Comparison of ENCODE assay signal across 8 mouse cellular contexts in genomic region chr14:118151651-118152293, GRCm38 (mm10). TPM values are rescaled to one million over a fixed set of nuclear protein-coding genes. Genes with fewer than 3 reads are reported as not detected.
DNase-seq lines count a peak whose midpoint lies in the region; ATAC-seq and TF ChIP-seq lines count a peak whose summit lies in the region.
"Had no signal": no experiment of that assay in that cellular context is flagged by ENCODE, and none has a peak within 500 bp of the region (broad histone marks: within the 10 kb centered on the region; RNA-seq: fewer than 3 reads in every experiment).

No protein-coding gene starts in this region.

- peak; percentile 73 for DNase-seq in NIH3T3 (ENCODE audit: low read depth)
- DNase-seq in embryo, embryonic 11 days = peak; percentile 15
- DNase-seq in lung, postnatal 36 days = peak; percentile 40
- DNase-seq in cerebellum, postnatal 4 days (ENCODE audit: low spot score in 2 of 2) = no peak
- no peak for DNase-seq in spleen, adult 12 weeks (ENCODE audit: low spot score)

- H3K9me3 ChIP-seq in intestine, postnatal 0 days (ENCODE audit: control insufficient read depth) = no peaks in the 10 kb centered on the region
- H3K9me3 ChIP-seq in intestine, embryonic 16.5 days (ENCODE audit: control insufficient read depth, low read length) = no peaks in the 10 kb centered on the region
- H3K9me3 ChIP-seq: limb, embryonic 12.5 days had no signal

- H3K4me1 ChIP-seq in intestine, postnatal 0 days (replicated peaks; ENCODE audit: control insufficient read depth, insufficient read depth, low read length) = no peaks in the 10 kb centered on the region; the same call in 1 of the 2 replicates
- no peaks in the 10 kb centered on the region for H3K4me1 ChIP-seq in intestine, embryonic 16.5 days (ENCODE audit: control insufficient read depth, insufficient read depth, low read length)
- H3K4me1 ChIP-seq: limb, embryonic 12.5 days had no signal

- H3K36me3 ChIP-seq in intestine, postnatal 0 days (ENCODE audit: control insufficient read depth, insufficient read depth) = peaks cover 21% of the 10 kb centered on the region
- peaks cover 2% of the 10 kb centered on the region; the same call in 1 of the 2 replicates for H3K36me3 ChIP-seq in intestine, embryonic 16.5 days (ENCODE audit: control insufficient read depth, insufficient read depth, low read length)

- H3K4me3 ChIP-seq in intestine, postnatal 0 days (ENCODE audit: low read depth, low read length) = no peak overlapping the region
- no peak overlapping the region for H3K4me3 ChIP-seq in intestine, embryonic 16.5 days (ENCODE audit: low read length)
- H3K4me3 ChIP-seq: limb, embryonic 12.5 days had no signal

- ATAC-seq in intestine, postnatal 0 days = no peak
- no peak for ATAC-seq in intestine, embryonic 16.5 days

- no peak overlapping the region for H3K4me2 ChIP-seq in intestine, postnatal 0 days (replicated peaks; ENCODE audit: low read depth)
- no peak overlapping the region for H3K4me2 ChIP-seq in intestine, embryonic 16.5 days (ENCODE audit: low read depth, low read length)
- H3K4me2 ChIP-seq: limb, embryonic 12.5 days had no signal

- H3K9ac ChIP-seq in intestine, postnatal 0 days (ENCODE audit: low read depth, low read length) = no peak overlapping the region
- H3K9ac ChIP-seq in intestine, embryonic 16.5 days (ENCODE audit: low read depth, low read length) = no peak overlapping the region
- H3K9ac ChIP-seq: limb, embryonic 12.5 days had no signal

- WGBS in intestine, postnatal 0 days = 50% methylated on average over 5 of the region's 5 CpGs
- WGBS in intestine, embryonic 16.5 days = 76% methylated on average over 5 of the region's 5 CpGs

- peak; percentile 82 for TF ChIP-seq CTCF in intestine, postnatal 0 days (IDR thresholded peaks at IDR 0.05; ENCODE audit: low read depth)

- no peaks in the 10 kb centered on the region for H3K27me3 ChIP-seq in intestine, postnatal 0 days (replicated peaks; ENCODE audit: control insufficient read depth, insufficient read depth, low read length)
- no peaks in the 10 kb centered on the region for H3K27me3 ChIP-seq in intestine, embryonic 16.5 days (replicated peaks; ENCODE audit: control insufficient read depth, insufficient read depth, low read length)
- H3K27me3 ChIP-seq: limb, embryonic 12.5 days had no signal

- H3K27ac ChIP-seq in intestine, postnatal 0 days (ENCODE audit: low read depth, low read length) = no peak overlapping the region
- H3K27ac ChIP-seq in intestine, embryonic 16.5 days (ENCODE audit: low read length) = no peak overlapping the region
- H3K27ac ChIP-seq: limb, embryonic 12.5 days had no signal

RNA-seq across cellular contexts. Expression of gene Gpr180, which starts 14.8 kb away (rescaled TPM):
- 27.2 and 27.5 TPM in 2 replicates for polyA plus RNA-seq in intestine, postnatal 0 days (2015; fragmentation: Nextera tagmentation; extraction: Ambion mirVana)
- polyA plus RNA-seq in intestine, embryonic 16.5 days (2015; fragmentation: Nextera tagmentation; extraction: Ambion mirVana) = 42.3 and 43.1 TPM in 2 replicates

RNA-seq across cellular contexts. Expression of gene Tgds, which starts 19.2 kb away (rescaled TPM):
- 29.4 and 31.6 TPM in 2 replicates for polyA plus RNA-seq in intestine, postnatal 0 days (2015; fragmentation: Nextera tagmentation; extraction: Ambion mirVana)
- polyA plus RNA-seq in intestine, embryonic 16.5 days (2015; fragmentation: Nextera tagmentation; extraction: Ambion mirVana) = 31.4 and 31.8 TPM in 2 replicates

Comparison
In these comparisons a context has a peak if more than half of its experiments do, and no peak if none do; other contexts are left out.
1. DNase-seq: peak in NIH3T3 (single experiment), embryo, embryonic 11 days (single experiment) and lung, postnatal 36 days (single experiment); none in cerebellum, postnatal 4 days (0 of 2) and spleen, adult 12 weeks (single experiment).